Mouse (Mus musculus): ENCODE measurements around the gene Acvr2a. TPM values are rescaled to one million over a fixed set of nuclear protein-coding genes. Genes with fewer than 3 reads are reported as not detected.
A peak's percentile ranks its signal among the peaks of the same experiment; 100 is the strongest.
"Not testable (repeated sequence)": the region's sequence is repeated elsewhere in the genome, so short reads cannot be mapped to it uniquely, and the experiment has no call there.

Acvr2a gene
- total RNA-seq (2021) = 10 to 100 TPM; 43.8 to 45.0 TPM

- peak; percentile 89 for DNase-seq
Observed at GRCm38 (mm10) chr2:48813371-48814222, at the start of gene Acvr2a. Gene Acvr2a, plus strand, starts transcription at chr2:48814109.

DNA sequence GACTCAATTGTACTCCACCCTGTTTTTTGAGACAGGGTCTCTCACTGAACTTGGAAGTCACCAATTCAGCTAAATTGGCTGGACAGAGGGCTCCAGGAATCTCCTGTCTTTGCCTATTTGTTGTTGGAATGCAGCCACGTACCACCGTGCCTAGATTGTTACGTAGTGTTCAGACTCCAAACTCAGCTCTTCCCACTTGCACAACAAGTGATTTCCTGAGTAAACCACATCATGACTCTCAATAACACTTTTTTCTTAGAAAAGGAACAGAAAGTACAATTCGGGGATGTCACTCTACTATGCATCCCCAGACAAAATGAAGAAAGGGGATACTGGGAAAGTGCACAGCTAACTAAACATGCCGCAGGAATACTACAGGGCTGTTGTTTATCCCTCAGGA lies 47.4 kb upstream of the Acvr2a start:
- no peak for DNase-seq

- no peak for DNase-seq
Observed at GRCm38 (mm10) chr2:48767778-48768177, 46.1 kb upstream of the Acvr2a start.

DNA sequence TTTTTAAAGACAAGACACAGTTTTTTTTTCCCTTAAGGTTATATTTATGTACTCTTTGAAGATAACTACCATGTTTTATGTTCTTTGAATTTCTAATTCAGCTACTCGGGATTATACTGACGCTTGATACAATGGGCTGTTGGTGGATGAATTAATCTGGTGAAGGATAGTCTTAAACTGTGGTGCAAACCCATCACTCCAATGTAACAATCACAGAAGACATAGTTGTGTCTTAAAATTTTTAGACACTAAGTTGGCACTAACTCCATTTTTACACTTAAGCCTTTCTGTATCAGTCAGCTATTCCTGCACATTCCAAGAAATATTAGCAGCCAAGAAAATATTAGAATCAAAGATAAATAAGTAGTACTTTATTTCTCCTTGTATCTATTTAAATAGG lies 45.7 kb upstream of the Acvr2a start:
- DNase-seq = no peak

- DNase-seq = no peak
Observed at GRCm38 (mm10) chr2:48770100-48770499, 43.8 kb upstream of the Acvr2a start.

GRCm38 (mm10) chr2:48770634-48771033 lies 43.3 kb upstream of the Acvr2a start:
- DNase-seq = no peak

GRCm38 (mm10) chr2:48775281-48775680 lies 38.6 kb upstream of the Acvr2a start:
- no peak for DNase-seq

DNA sequence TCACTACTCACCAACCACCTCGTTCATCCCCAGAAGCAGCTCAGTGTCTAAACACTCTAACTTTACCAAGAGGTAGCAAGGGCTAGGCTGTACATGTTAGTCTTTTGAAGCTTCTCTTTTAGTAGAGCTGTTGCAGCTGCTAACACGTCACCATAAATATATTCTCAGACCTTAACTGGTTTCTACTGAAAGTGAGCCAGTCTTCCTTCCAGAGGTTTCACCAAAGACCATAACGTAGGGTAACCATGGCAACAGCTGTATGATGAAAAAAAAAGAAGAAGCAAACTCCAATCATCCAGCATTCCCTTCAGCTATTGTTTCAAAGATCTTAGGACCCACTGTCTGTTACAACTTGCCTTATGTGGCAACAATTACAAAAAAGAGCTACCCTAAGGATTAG lies 25.0 kb upstream of the Acvr2a start:
- DNase-seq = no peak

DNA sequence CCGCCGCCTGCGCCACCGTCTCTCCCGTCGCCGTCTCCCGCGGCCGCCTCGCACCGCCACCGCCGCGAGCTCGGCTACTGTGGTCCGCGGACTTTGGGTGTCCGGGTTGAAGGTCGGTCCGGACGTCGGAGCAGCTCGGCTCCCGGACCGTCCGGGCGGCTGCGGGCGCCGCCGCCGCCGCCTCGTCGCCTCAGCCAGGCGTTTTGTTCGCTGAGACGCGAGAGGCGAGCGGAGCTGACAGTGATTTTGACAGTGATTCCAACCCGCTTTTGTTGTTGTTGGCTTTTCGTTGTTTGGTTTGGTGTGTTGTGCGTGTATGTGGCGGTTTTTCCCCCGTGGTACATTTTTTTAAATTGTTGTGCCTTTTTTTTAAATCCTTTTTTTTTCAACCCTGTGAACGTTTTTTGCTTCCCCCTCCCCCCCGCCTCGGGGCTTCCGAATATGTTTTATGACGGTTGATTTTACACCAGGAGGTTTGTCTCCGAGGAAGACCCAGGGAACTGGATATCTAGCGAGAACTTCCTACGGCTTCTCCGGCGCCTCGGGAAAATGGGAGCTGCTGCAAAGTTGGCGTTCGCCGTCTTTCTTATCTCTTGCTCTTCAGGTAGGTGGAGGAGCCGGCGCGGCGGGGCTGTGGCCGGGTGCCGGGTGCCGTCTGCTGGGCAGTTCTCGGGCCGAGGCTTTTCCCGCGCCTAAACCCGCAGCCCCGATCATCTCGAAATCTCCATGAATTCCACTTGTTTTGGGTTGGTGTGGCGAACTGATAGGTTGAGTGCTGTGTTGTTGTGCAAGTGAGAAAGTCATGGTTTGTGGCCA lies 522 bp downstream of the Acvr2a start:
- DNase-seq = peak; percentile 27 to 39

DNA sequence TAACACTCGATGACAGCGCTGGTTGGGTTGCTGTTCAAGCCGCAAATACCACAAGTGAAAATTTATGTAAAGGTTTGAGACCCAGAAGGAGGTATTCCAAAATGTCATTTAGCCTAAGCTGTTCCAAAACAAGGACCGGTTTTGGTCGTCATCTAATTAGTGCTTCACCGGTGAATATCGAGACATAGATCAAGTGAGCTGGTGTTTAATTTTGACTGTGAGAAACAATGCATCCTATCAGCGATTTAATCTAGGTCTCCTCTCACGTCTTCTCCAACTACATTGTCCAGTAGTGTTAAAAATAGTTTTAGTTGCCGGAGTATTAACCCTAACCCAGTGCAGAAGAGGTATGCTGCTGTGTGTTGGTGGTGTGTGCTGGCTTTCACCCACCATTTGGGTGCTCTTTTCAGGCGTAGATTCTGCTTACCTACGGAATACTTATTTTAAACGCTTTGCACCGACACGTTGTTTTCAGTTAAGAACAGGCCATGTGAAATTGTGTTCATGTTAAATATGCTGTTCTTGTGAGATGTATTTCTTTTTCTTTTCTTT lies 1.2 kb downstream of the Acvr2a start:
- peak in 1 of 2 experiments; percentile 23 for DNase-seq

GRCm38 (mm10) chr2:48816141-48817028 lies 2.5 kb downstream of the Acvr2a start:
- no peak for DNase-seq

- no peak for DNase-seq
Observed at GRCm38 (mm10) chr2:48825878-48826277, 12.0 kb downstream of the Acvr2a start.

GRCm38 (mm10) chr2:48826380-48826779 lies 12.5 kb downstream of the Acvr2a start:
- no peak for DNase-seq

GRCm38 (mm10) chr2:48830492-48830891 lies 16.6 kb downstream of the Acvr2a start:
- DNase-seq = no peak

- DNase-seq = no peak
Observed at GRCm38 (mm10) chr2:48832305-48832704, 18.4 kb downstream of the Acvr2a start.

- no peak for DNase-seq
Observed at GRCm38 (mm10) chr2:48833884-48834450, 20.1 kb downstream of the Acvr2a start.

DNA sequence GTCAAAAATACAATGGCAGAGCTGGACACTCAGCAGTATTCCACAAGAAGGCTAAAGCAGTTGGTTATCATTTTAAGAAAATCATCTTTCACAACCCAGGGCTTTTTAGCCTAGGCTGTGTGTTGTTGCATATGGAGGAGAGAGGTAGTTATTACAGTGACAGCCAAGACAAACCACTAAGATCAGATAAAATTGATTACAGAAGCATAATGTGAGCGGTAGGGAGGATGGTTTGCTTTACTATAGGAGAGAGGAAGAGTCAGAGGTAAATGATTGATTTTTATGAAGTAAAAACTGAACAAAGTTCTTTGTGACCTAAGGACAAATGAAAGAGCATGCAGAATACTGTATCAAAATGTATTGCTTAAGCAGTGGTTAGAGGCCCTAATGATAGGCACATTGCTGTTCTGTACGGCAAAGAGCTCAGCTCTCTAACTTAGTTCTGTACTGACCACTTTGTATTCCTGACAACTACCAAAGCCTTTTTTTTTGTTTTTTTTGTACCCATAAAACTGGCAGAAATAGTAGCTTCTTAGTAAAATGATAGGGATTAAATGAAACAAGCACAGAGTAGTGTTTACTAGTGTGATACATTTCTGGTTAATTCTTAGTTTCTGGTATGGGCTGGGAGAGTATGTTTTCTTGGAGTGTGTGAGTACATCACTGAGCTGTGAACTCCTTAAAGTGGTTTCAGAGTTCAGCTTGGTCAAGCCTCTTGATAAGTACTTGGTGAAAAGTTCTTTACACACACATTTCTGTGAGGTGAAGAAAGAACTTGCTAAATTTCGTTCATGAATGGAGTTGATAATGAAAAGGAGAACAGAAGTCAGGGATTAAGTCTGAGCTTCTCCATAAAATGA lies 27.9 kb downstream of the Acvr2a start:
- DNase-seq = no peak

- DNase-seq = no peak
Observed at GRCm38 (mm10) chr2:48846689-48847398, 32.9 kb downstream of the Acvr2a start.

- not testable (repeated sequence) for DNase-seq
Observed at GRCm38 (mm10) chr2:48865596-48865995, 51.7 kb downstream of the Acvr2a start.

All from layer of hippocampus, postnatal 36 days (tissue).